Mouse (Mus musculus): ENCODE data around the gene Kdelr3. TPM values are rescaled to one million over a fixed set of nuclear protein-coding genes. Genes with fewer than 3 reads are reported as not detected.

Gene Kdelr3
- polyA plus RNA-seq, 2 experiments: 143 to 158 TPM

DNA sequence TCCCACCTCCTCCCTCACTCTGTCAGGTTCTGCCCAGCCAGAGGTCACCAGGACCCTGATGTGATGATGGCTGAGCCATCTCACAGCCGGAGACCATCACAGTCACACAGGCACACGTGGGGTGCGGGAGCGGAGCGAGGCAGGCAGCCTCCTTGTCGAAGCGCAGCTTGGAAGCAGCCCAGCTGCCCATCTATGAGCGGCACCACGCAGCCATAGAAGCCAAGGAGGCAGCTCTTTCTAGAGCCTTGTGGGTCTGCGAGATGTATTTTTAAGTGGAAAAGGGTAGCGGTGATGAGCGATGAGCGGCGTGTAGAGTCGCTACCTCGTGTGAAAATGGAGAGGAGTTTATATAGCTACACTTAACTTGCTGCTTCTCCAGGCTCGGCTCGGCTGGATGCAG is 22.7 kb upstream of the Kdelr3 start:
- no peak for ATAC-seq (ENCODE audit: low FRiP score, low read depth)
- no peak overlapping the region for H3K9ac ChIP-seq (ENCODE audit: low read depth, low read length, severe bottlenecking)
- H3K4me3 ChIP-seq (replicated peaks; ENCODE audit: low read length): no peak overlapping the region
- 46% methylated on average over 18 of the region's 18 CpGs for WGBS
- peaks cover 18% of the 10 kb centered on the region; the same call in 1 of the 2 replicates for H3K27me3 ChIP-seq (ENCODE audit: control insufficient read depth, insufficient read depth, low read length)
- no peaks in the 10 kb centered on the region for H3K9me3 ChIP-seq (ENCODE audit: control insufficient read depth, low read length)
- H3K27ac ChIP-seq (replicated peaks; ENCODE audit: low read depth, low read length): no peak overlapping the region
- no peak for TF ChIP-seq POLR2A (IDR thresholded peaks at IDR 0.05; ENCODE audit: borderline replicate concordance, extremely low read depth, insufficient read depth, insufficient read length)
- no peaks in the 10 kb centered on the region for H3K36me3 ChIP-seq (ENCODE audit: control insufficient read depth, insufficient read depth, low read length)
- DNase-seq (ENCODE audit: low spot score): no peak
- H3K4me2 ChIP-seq (replicated peaks; ENCODE audit: low read depth, low read length, severe bottlenecking): no peak overlapping the region
- H3K4me1 ChIP-seq (ENCODE audit: control insufficient read depth, insufficient read depth, low read length): no peaks in the 10 kb centered on the region

DNA sequence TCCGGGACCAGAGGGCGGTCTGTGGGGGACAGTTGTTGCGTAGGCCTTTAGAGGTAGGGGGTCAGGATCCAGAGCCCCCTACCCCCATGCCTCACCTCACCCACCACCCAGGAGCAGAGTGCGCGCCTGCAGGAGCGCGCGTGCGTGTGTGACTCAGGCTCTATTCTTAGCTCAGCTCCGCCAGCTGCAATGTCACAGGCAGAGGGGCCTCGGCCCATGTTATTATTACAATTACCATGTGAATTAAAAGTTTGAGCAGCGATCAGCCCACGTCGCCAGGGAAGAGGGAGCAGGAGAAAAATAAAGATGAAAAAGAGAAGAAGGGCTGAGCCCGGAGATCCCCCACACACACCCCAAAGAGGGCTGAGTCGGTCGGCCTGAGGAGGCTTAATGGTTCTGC is 16.1 kb upstream of the Kdelr3 start:
- TF ChIP-seq POLR2A (IDR thresholded peaks at IDR 0.05; ENCODE audit: borderline replicate concordance, extremely low read depth, insufficient read depth, insufficient read length): no peak
- no peak overlapping the region for H3K27ac ChIP-seq (replicated peaks; ENCODE audit: low read depth, low read length)
- no peak overlapping the region for H3K9ac ChIP-seq (ENCODE audit: low read depth, low read length, severe bottlenecking)
- peaks cover 40% of the 10 kb centered on the region for H3K27me3 ChIP-seq (ENCODE audit: control insufficient read depth, insufficient read depth, low read length)
- H3K4me1 ChIP-seq (ENCODE audit: control insufficient read depth, insufficient read depth, low read length): peaks cover 2% of the 10 kb centered on the region; the same call in 1 of the 2 replicates
- WGBS: 80% methylated on average over 17 of the region's 17 CpGs
- ATAC-seq (ENCODE audit: low FRiP score, low read depth) (no peak), DNase-seq (ENCODE audit: low spot score) (no peak)
- no peak overlapping the region for H3K4me3 ChIP-seq (replicated peaks; ENCODE audit: low read length)
- H3K9me3 ChIP-seq (ENCODE audit: control insufficient read depth, low read length): no peaks in the 10 kb centered on the region
- H3K4me2 ChIP-seq (replicated peaks; ENCODE audit: low read depth, low read length, severe bottlenecking): no peak overlapping the region
- H3K36me3 ChIP-seq (ENCODE audit: control insufficient read depth, insufficient read depth, low read length): no peaks in the 10 kb centered on the region

- peaks cover 9% of the 10 kb centered on the region for H3K4me1 ChIP-seq (ENCODE audit: control insufficient read depth, insufficient read depth, low read length)
- no peaks in the 10 kb centered on the region for H3K9me3 ChIP-seq (ENCODE audit: control insufficient read depth, low read length)
- H3K27me3 ChIP-seq (ENCODE audit: control insufficient read depth, insufficient read depth, low read length): peaks cover 68% of the 10 kb centered on the region
- ATAC-seq (ENCODE audit: low FRiP score, low read depth): no peak
- no peak overlapping the region for H3K4me2 ChIP-seq (replicated peaks; ENCODE audit: low read depth, low read length, severe bottlenecking)
- no peaks in the 10 kb centered on the region for H3K36me3 ChIP-seq (ENCODE audit: control insufficient read depth, insufficient read depth, low read length)
- DNase-seq (ENCODE audit: low spot score): no peak
- WGBS: 18% methylated on average over 18 of the region's 18 CpGs
- no peak for TF ChIP-seq POLR2A (IDR thresholded peaks at IDR 0.05; ENCODE audit: borderline replicate concordance, extremely low read depth, insufficient read depth, insufficient read length)
- no peak overlapping the region for H3K9ac ChIP-seq (ENCODE audit: low read depth, low read length, severe bottlenecking)
- H3K27ac ChIP-seq (replicated peaks; ENCODE audit: low read depth, low read length): no peak overlapping the region
- no peak overlapping the region for H3K4me3 ChIP-seq (replicated peaks; ENCODE audit: low read length)
These were observed 13.3 kb upstream of the Kdelr3 start for GRCm38 (mm10) chr15:79502891-79503341.

- H3K4me3 ChIP-seq (replicated peaks; ENCODE audit: low read length): no peak overlapping the region
- TF ChIP-seq POLR2A (IDR thresholded peaks at IDR 0.05; ENCODE audit: borderline replicate concordance, extremely low read depth, insufficient read depth, insufficient read length): no peak
- DNase-seq (ENCODE audit: low spot score): no peak
- H3K27ac ChIP-seq (replicated peaks; ENCODE audit: low read depth, low read length): no peak overlapping the region
- H3K4me2 ChIP-seq (replicated peaks; ENCODE audit: low read depth, low read length, severe bottlenecking): no peak overlapping the region
- 75% methylated on average over 5 of the region's 5 CpGs for WGBS
- H3K9ac ChIP-seq (ENCODE audit: low read depth, low read length, severe bottlenecking): no peak overlapping the region
- peaks cover 73% of the 10 kb centered on the region for H3K27me3 ChIP-seq (ENCODE audit: control insufficient read depth, insufficient read depth, low read length)
- peaks cover 9% of the 10 kb centered on the region for H3K4me1 ChIP-seq (ENCODE audit: control insufficient read depth, insufficient read depth, low read length)
- H3K36me3 ChIP-seq (ENCODE audit: control insufficient read depth, insufficient read depth, low read length): no peaks in the 10 kb centered on the region
- no peak for ATAC-seq (ENCODE audit: low FRiP score, low read depth)
- no peaks in the 10 kb centered on the region for H3K9me3 ChIP-seq (ENCODE audit: control insufficient read depth, low read length)
These were observed 12.8 kb upstream of the Kdelr3 start for GRCm38 (mm10) chr15:79503438-79503837.

DNA sequence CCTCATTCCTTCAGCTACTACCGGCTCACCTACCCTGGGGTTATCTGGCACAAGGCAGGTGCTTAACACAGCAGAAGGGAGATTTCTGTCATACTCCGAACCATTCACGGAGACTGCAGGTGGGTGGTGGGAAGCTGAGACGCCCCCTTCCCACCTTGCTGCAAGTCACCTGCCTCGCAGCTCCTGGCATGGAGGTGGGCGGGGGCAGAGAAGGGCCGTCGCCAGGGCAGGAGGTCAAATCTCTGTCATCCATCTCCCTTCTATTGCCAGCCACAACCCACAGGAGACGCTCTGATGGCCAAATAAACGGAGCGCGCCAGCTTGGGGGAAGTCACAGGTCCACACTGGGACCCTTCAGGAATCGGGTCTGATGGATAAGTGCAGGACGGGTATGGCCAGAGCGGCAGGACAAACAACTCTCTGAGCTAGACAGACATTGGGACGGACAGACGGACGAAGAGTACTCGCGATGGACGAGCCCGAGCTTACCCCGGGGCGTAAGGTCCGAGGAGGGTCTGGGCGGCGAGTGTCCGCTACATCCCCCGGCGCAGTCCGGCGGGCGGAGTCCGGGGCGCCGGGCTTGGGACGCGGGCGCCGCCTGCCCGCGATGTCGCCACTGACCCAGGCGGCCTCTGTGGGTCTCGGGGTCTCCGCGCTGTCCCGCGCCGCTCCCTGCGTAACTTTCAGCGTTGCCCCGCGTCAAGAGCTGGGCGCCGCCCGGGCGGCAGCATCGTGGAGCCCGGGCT is 11.3 kb upstream of the Kdelr3 start, which contains the start of gene Kcnj4:
Gene Kcnj4, minus strand, starts transcription at position 535 of the 746 bp plus-strand sequence.
- 0 out of 2 replicates have a peak, but pooled peaks have one; percentile 16 for ATAC-seq (ENCODE audit: low FRiP score, low read depth)
- DNase-seq (ENCODE audit: low spot score): no peak
- peak within 1 kb of the TSS; percentile 61 for H3K9ac ChIP-seq (ENCODE audit: low read depth, low read length, severe bottlenecking)
- no peak within 1 kb of the TSS for H3K27ac ChIP-seq (replicated peaks; ENCODE audit: low read depth, low read length)
- H3K4me2 ChIP-seq (replicated peaks; ENCODE audit: low read depth, low read length, severe bottlenecking): peak within 1 kb of the TSS; percentile 100
- H3K9me3 ChIP-seq (ENCODE audit: control insufficient read depth, low read length): no peaks in the 10 kb centered on the region
- H3K4me1 ChIP-seq (ENCODE audit: control insufficient read depth, insufficient read depth, low read length): peaks cover 9% of the 10 kb centered on the region
- peak within 1 kb of the TSS; percentile 49 for H3K4me3 ChIP-seq (replicated peaks; ENCODE audit: low read length)
- no peak for TF ChIP-seq POLR2A (IDR thresholded peaks at IDR 0.05; ENCODE audit: borderline replicate concordance, extremely low read depth, insufficient read depth, insufficient read length)
- no peaks in the 10 kb centered on the region for H3K36me3 ChIP-seq (ENCODE audit: control insufficient read depth, insufficient read depth, low read length)
- peaks cover 75% of the 10 kb centered on the region for H3K27me3 ChIP-seq (ENCODE audit: control insufficient read depth, insufficient read depth, low read length)
- WGBS: 2% methylated on average over 37 of the region's 60 CpGs
